Mouse (Mus musculus): ENCODE data around the gene S100a11.

- no peak for TF ChIP-seq POLR2A (IDR thresholded peaks at IDR 0.05; ENCODE audit: insufficient read length, low read depth)
- no peak for TF ChIP-seq USF1 (IDR thresholded peaks at IDR 0.05; ENCODE audit: low read depth)
- TF ChIP-seq MAX (IDR thresholded peaks at IDR 0.05; ENCODE audit: low read depth) = no peak
- no peak for TF ChIP-seq E2F4 (IDR thresholded peaks at IDR 0.05; ENCODE audit: insufficient read depth)
- no peak for TF ChIP-seq MYOG (IDR thresholded peaks at IDR 0.05; ENCODE audit: control insufficient read depth in 1 of 3, insufficient read depth in 1 of 3, insufficient read length in 2 of 3, low read depth in 2 of 3)
- no peak for TF ChIP-seq SRF (IDR thresholded peaks at IDR 0.05; ENCODE audit: control insufficient read depth, insufficient read length, low read depth)
Observed at GRCm38 (mm10) chr3:93504536-93505189, 15.6 kb upstream of the S100a11 start.

All from myocyte (in vitro differentiated cells).